Mouse (Mus musculus) stomach, embryonic 16.5 days (tissue): ENCODE measurements around the gene Cacng7. TPM values are rescaled to one million over a fixed set of nuclear protein-coding genes. Genes with fewer than 3 reads are reported as not detected.

Experiments used
- ATAC-seq: fragments of 200-750 bp; cut with Nextera tagmentation; 2 replicates; pipeline ENCODE4 v1.8.0; 2017; ENCODE audit warnings: moderate number of reproducible peaks, moderate TSS enrichment; ENCODE audit not compliant: insufficient read depth, low FRiP score
- H3K27ac ChIP-seq: fragments of 300-500 bp; sonication (generic); 2 replicates; pipeline ENCODE4 v1.5.1; 2014; ENCODE audit warnings: low read length
- H3K27me3 ChIP-seq: fragments of 300-500 bp; sonication (generic); 2 replicates; pipeline ENCODE4 v1.6.1; 2014; ENCODE audit warnings: low read length, control low read depth, mixed read lengths; ENCODE audit not compliant: control insufficient read depth, insufficient read depth
- H3K36me3 ChIP-seq: fragments of 300-500 bp; sonication (generic); 2 replicates; pipeline ENCODE4 v1.6.1; 2014; ENCODE audit warnings: low read length; ENCODE audit not compliant: control insufficient read depth, insufficient read depth
- H3K4me1 ChIP-seq: fragments of 300-500 bp; sonication (generic); 2 replicates; pipeline ENCODE4 v1.6.1; 2014; ENCODE audit warnings: low read length, control low read depth, mixed read lengths; ENCODE audit not compliant: control insufficient read depth, insufficient read depth
- H3K4me2 ChIP-seq: fragments of 300-500 bp; sonication (generic); 2 replicates; pipeline ENCODE4 v1.6.1; 2014; ENCODE audit warnings: low read depth, low read length, mixed read lengths
- H3K4me3 ChIP-seq: fragments of 300-500 bp; sonication (generic); replicated peaks from 2 replicates; pipeline ENCODE4 v1.5.1; 2014; ENCODE audit warnings: mild to moderate bottlenecking, low read length
- H3K9ac ChIP-seq: fragments of 300-500 bp; sonication (generic); 2 replicates; pipeline ENCODE4 v1.6.1; 2014; ENCODE audit warnings: low read length
- H3K9me3 ChIP-seq: fragments of 300-500 bp; sonication (generic); replicated peaks from 2 replicates; pipeline ENCODE4 v1.6.1; 2016; ENCODE audit warnings: low read length, control low read depth; ENCODE audit not compliant: control insufficient read depth
- WGBS: fragments of 180-500 bp; shearing (Covaris S2); extraction: QIAGEN DNeasy Blood & Tissue Kit; methylation state at CpG from one replicate; pipeline ENCODE4 v1.1.7; 2014; 5-methylcytosine and 5-hydroxymethylcytosine counted together
- polyA plus RNA-seq: library from polyadenylated mRNA; unstranded; fragments of >200 nt; fragmentation: Nextera tagmentation; extraction: Ambion mirVana; gene quantifications from 2 replicates; pipeline ENCODE4 v1.2.1, GENCODE M21; 2015

Cacng7 gene
- polyA plus RNA-seq, 1 experiment from 2014 or later, result 1.4 TPM

GRCm38 (mm10) chr7:3301628-3302555 lies 30.9 kb upstream of the Cacng7 start:
- H3K27ac ChIP-seq, result peak overlapping the region; percentile 9; the same call in 1 of the 2 replicates

GRCm38 (mm10) chr7:3302556-3303275 lies 30.0 kb upstream of the Cacng7 start:
- Histone ChIP-seq H3K27me3 (peaks cover 18% of the 10 kb centered on the region), H3K9ac (peak overlapping the region; percentile 64), H3K36me3 (peaks cover 12% of the 10 kb centered on the region), H3K9me3 (no peaks in the 10 kb centered on the region), H3K4me3 (peak overlapping the region; percentile 38), H3K27ac (peak overlapping the region; percentile 9; the same call in 1 of the 2 replicates), H3K4me2 (peak overlapping the region; percentile 65), H3K4me1 (peaks cover 42% of the 10 kb centered on the region)
- ATAC-seq, result peak; percentile 8; the same call in 1 of the 2 replicates
- 2% methylated on average over 16 of the region's 16 CpGs for WGBS

More at GRCm38 (mm10) chr7:3301628-3302555, 30.9 kb upstream of the Cacng7 start:
- H3K9me3 ChIP-seq, result no peaks in the 10 kb centered on the region
- H3K4me3 ChIP-seq, result peak overlapping the region; percentile 38
- WGBS, result 9% methylated on average over 33 of the region's 33 CpGs
- H3K36me3 ChIP-seq, result peaks cover 20% of the 10 kb centered on the region
- peak overlapping the region; percentile 65 for H3K4me2 ChIP-seq
- peaks cover 18% of the 10 kb centered on the region for H3K27me3 ChIP-seq
- H3K4me1 ChIP-seq, result peaks cover 50% of the 10 kb centered on the region
- H3K9ac ChIP-seq, result peak overlapping the region; percentile 64
- ATAC-seq, result peak; percentile 33; the same call in 1 of the 2 replicates

- peak overlapping the region; percentile 38 for H3K4me3 ChIP-seq
- peaks cover 36% of the 10 kb centered on the region for H3K4me1 ChIP-seq
- H3K27ac ChIP-seq, result no peak overlapping the region
- H3K9ac ChIP-seq, result peak overlapping the region; percentile 17
- peaks cover 18% of the 10 kb centered on the region for H3K27me3 ChIP-seq
- H3K36me3 ChIP-seq, result peaks cover 10% of the 10 kb centered on the region
- 2% methylated on average over 26 of the region's 29 CpGs for WGBS
- peak overlapping the region; percentile 65 for H3K4me2 ChIP-seq
- H3K9me3 ChIP-seq, result no peaks in the 10 kb centered on the region
- ATAC-seq, result peak; percentile 55
These were observed 29.4 kb upstream of the Cacng7 start for GRCm38 (mm10) chr7:3303276-3303781.

GRCm38 (mm10) chr7:3303789-3304188 lies 29.0 kb upstream of the Cacng7 start:
- Histone ChIP-seq H3K27ac (no peak overlapping the region), H3K4me3 (peak overlapping the region; percentile 38), H3K27me3 (peaks cover 18% of the 10 kb centered on the region), H3K9me3 (no peaks in the 10 kb centered on the region), H3K4me2 (peak overlapping the region; percentile 65), H3K4me1 (peaks cover 33% of the 10 kb centered on the region), H3K36me3 (peaks cover 8% of the 10 kb centered on the region), H3K9ac (peak overlapping the region; percentile 17)
- 8% methylated on average over 12 of the region's 12 CpGs for WGBS
- peak; percentile 3; the same call in 1 of the 2 replicates for ATAC-seq

- Histone ChIP-seq H3K27ac (no peak overlapping the region), H3K36me3 (peaks cover 7% of the 10 kb centered on the region), H3K4me1 (peaks cover 32% of the 10 kb centered on the region), H3K27me3 (peaks cover 18% of the 10 kb centered on the region), H3K4me2 (no peak overlapping the region), H3K9me3 (no peaks in the 10 kb centered on the region), H3K9ac (no peak overlapping the region), H3K4me3 (no peak overlapping the region)
- ATAC-seq, result no peak
- WGBS, result 2% methylated on average over 10 of the region's 10 CpGs
These were observed 28.5 kb upstream of the Cacng7 start for GRCm38 (mm10) chr7:3304298-3304697.

- H3K4me3 ChIP-seq, result no peak overlapping the region
- ATAC-seq, result no peak
- 73% methylated on average over 3 of the region's 3 CpGs for WGBS
- no peak overlapping the region for H3K4me2 ChIP-seq
- no peaks in the 10 kb centered on the region for H3K36me3 ChIP-seq
- peaks cover 18% of the 10 kb centered on the region for H3K27me3 ChIP-seq
- peaks cover 22% of the 10 kb centered on the region for H3K4me1 ChIP-seq
- H3K9ac ChIP-seq, result no peak overlapping the region
- no peak overlapping the region for H3K27ac ChIP-seq
- no peaks in the 10 kb centered on the region for H3K9me3 ChIP-seq
These were observed 26.4 kb upstream of the Cacng7 start for GRCm38 (mm10) chr7:3306400-3306799.

GRCm38 (mm10) chr7:3308646-3309045 lies 24.1 kb upstream of the Cacng7 start:
- Histone ChIP-seq H3K27ac (no peak overlapping the region), H3K9ac (no peak overlapping the region), H3K9me3 (no peaks in the 10 kb centered on the region), H3K4me2 (no peak overlapping the region), H3K27me3 (peaks cover 13% of the 10 kb centered on the region), H3K36me3 (no peaks in the 10 kb centered on the region), H3K4me1 (peaks cover 2% of the 10 kb centered on the region; the same call in 1 of the 2 replicates), H3K4me3 (no peak overlapping the region)
- no peak for ATAC-seq
- 48% methylated on average over 4 of the region's 4 CpGs for WGBS

GRCm38 (mm10) chr7:3310233-3310632 lies 22.5 kb upstream of the Cacng7 start:
- no peak overlapping the region for H3K9ac ChIP-seq
- H3K9me3 ChIP-seq, result no peaks in the 10 kb centered on the region
- no peak overlapping the region for H3K27ac ChIP-seq
- H3K4me2 ChIP-seq, result no peak overlapping the region
- no peak overlapping the region for H3K4me3 ChIP-seq
- no peaks in the 10 kb centered on the region for H3K36me3 ChIP-seq
- ATAC-seq, result no peak
- 94% methylated on average over 7 of the region's 7 CpGs for WGBS
- no peaks in the 10 kb centered on the region for H3K4me1 ChIP-seq
- no peaks in the 10 kb centered on the region; the same call in 1 of the 2 replicates for H3K27me3 ChIP-seq
